Mouse (Mus musculus): Measurements from ENCODE around the gene Utrn. TPM values are rescaled to one million over a fixed set of nuclear protein-coding genes. Genes with fewer than 3 reads are reported as not detected.

The Utrn gene
- polyA plus RNA-seq, 1 experiment from 2014 or later, result 21.5 TPM

GRCm38 (mm10) chr10:12754166-12754565 lies 115.0 kb downstream of the Utrn start:
- Histone ChIP-seq H3K27me3 (replicated peaks; ENCODE audit: control insufficient read depth, insufficient read depth, low read length) (no peaks in the 10 kb centered on the region), H3K9ac (ENCODE audit: low read depth, low read length) (no peak overlapping the region), H3K4me1 (replicated peaks; ENCODE audit: control insufficient read depth, insufficient read depth, low read length) (no peaks in the 10 kb centered on the region), H3K4me3 (ENCODE audit: low read depth, low read length) (no peak overlapping the region), H3K27ac (ENCODE audit: low read depth, low read length) (no peak overlapping the region), H3K36me3 (ENCODE audit: control insufficient read depth, insufficient read depth) (peaks cover 5% of the 10 kb centered on the region; the same call in 1 of the 2 replicates), H3K4me2 (replicated peaks; ENCODE audit: low read depth) (no peak overlapping the region), H3K9me3 (ENCODE audit: control insufficient read depth) (no peaks in the 10 kb centered on the region)
- WGBS, result 93% methylated on average over 6 of the region's 6 CpGs
- TF ChIP-seq CTCF (IDR thresholded peaks at IDR 0.05; ENCODE audit: low read depth), result no peak
- no peak for ATAC-seq

- ATAC-seq, result no peak
- TF ChIP-seq CTCF (IDR thresholded peaks at IDR 0.05; ENCODE audit: low read depth), result no peak
Observed at GRCm38 (mm10) chr10:12743717-12744116, 125.4 kb downstream of the Utrn start.

GRCm38 (mm10) chr10:12739302-12739987 lies 129.7 kb downstream of the Utrn start:
- 90% methylated on average over 13 of the region's 13 CpGs for WGBS

More at GRCm38 (mm10) chr10:12743717-12744116, 125.4 kb downstream of the Utrn start:
- Histone ChIP-seq H3K9me3 (ENCODE audit: control insufficient read depth) (no peaks in the 10 kb centered on the region), H3K4me2 (replicated peaks; ENCODE audit: low read depth) (no peak overlapping the region), H3K4me3 (ENCODE audit: low read depth, low read length) (no peak overlapping the region), H3K27me3 (replicated peaks; ENCODE audit: control insufficient read depth, insufficient read depth, low read length) (no peaks in the 10 kb centered on the region), H3K27ac (ENCODE audit: low read depth, low read length) (no peak overlapping the region), H3K4me1 (replicated peaks; ENCODE audit: control insufficient read depth, insufficient read depth, low read length) (no peaks in the 10 kb centered on the region), H3K9ac (ENCODE audit: low read depth, low read length) (no peak overlapping the region), H3K36me3 (ENCODE audit: control insufficient read depth, insufficient read depth) (peaks cover 13% of the 10 kb centered on the region)
- WGBS, result 84% methylated on average over 9 of the region's 9 CpGs

GRCm38 (mm10) chr10:12737926-12738325 lies 131.2 kb downstream of the Utrn start:
- TF ChIP-seq CTCF (IDR thresholded peaks at IDR 0.05; ENCODE audit: low read depth), result no peak
- ATAC-seq, result peak; percentile 83; the same call in 1 of the 2 replicates
- Histone ChIP-seq H3K27me3 (replicated peaks; ENCODE audit: control insufficient read depth, insufficient read depth, low read length) (no peaks in the 10 kb centered on the region), H3K36me3 (ENCODE audit: control insufficient read depth, insufficient read depth) (peaks cover 18% of the 10 kb centered on the region), H3K9ac (ENCODE audit: low read depth, low read length) (no peak overlapping the region), H3K4me2 (replicated peaks; ENCODE audit: low read depth) (no peak overlapping the region), H3K27ac (ENCODE audit: low read depth, low read length) (no peak overlapping the region), H3K9me3 (ENCODE audit: control insufficient read depth) (no peaks in the 10 kb centered on the region), H3K4me1 (replicated peaks; ENCODE audit: control insufficient read depth, insufficient read depth, low read length) (no peaks in the 10 kb centered on the region), H3K4me3 (ENCODE audit: low read depth, low read length) (no peak overlapping the region)
- 56% methylated on average over 9 of the region's 9 CpGs for WGBS

More at GRCm38 (mm10) chr10:12739302-12739987, 129.7 kb downstream of the Utrn start:
- no peak for TF ChIP-seq CTCF (IDR thresholded peaks at IDR 0.05; ENCODE audit: low read depth)
- H3K9me3 ChIP-seq (ENCODE audit: control insufficient read depth), result no peaks in the 10 kb centered on the region
- H3K36me3 ChIP-seq (ENCODE audit: control insufficient read depth, insufficient read depth), result peaks cover 12% of the 10 kb centered on the region
- H3K4me1 ChIP-seq (replicated peaks; ENCODE audit: control insufficient read depth, insufficient read depth, low read length), result no peaks in the 10 kb centered on the region
- no peaks in the 10 kb centered on the region for H3K27me3 ChIP-seq (replicated peaks; ENCODE audit: control insufficient read depth, insufficient read depth, low read length)
- ATAC-seq, result no peak
- no peak overlapping the region for H3K27ac ChIP-seq (ENCODE audit: low read depth, low read length)
- H3K4me3 ChIP-seq (ENCODE audit: low read depth, low read length), result no peak overlapping the region
- no peak overlapping the region for H3K9ac ChIP-seq (ENCODE audit: low read depth, low read length)
- no peak overlapping the region for H3K4me2 ChIP-seq (replicated peaks; ENCODE audit: low read depth)

- H3K9me3 ChIP-seq (ENCODE audit: control insufficient read depth), result no peaks in the 10 kb centered on the region
- H3K4me1 ChIP-seq (replicated peaks; ENCODE audit: control insufficient read depth, insufficient read depth, low read length), result no peaks in the 10 kb centered on the region
- H3K27me3 ChIP-seq (replicated peaks; ENCODE audit: control insufficient read depth, insufficient read depth, low read length), result no peaks in the 10 kb centered on the region
- WGBS, result 54% methylated on average over 18 of the region's 18 CpGs
- no peak overlapping the region; the same call in 1 of the 2 replicates for H3K4me2 ChIP-seq (replicated peaks; ENCODE audit: low read depth)
- no peak overlapping the region; the same call in 1 of the 2 replicates for H3K27ac ChIP-seq (ENCODE audit: low read depth, low read length)
- ATAC-seq, result no peak
- H3K4me3 ChIP-seq (ENCODE audit: low read depth, low read length), result no peak overlapping the region
- TF ChIP-seq CTCF (IDR thresholded peaks at IDR 0.05; ENCODE audit: low read depth), result no peak
- peaks cover 18% of the 10 kb centered on the region for H3K36me3 ChIP-seq (ENCODE audit: control insufficient read depth, insufficient read depth)
- no peak overlapping the region for H3K9ac ChIP-seq (ENCODE audit: low read depth, low read length)
Observed at GRCm38 (mm10) chr10:12736861-12737835, 132.0 kb downstream of the Utrn start.

- 97% methylated on average over 1 of the region's 1 CpGs for WGBS
- no peak for TF ChIP-seq CTCF (IDR thresholded peaks at IDR 0.05; ENCODE audit: low read depth)
- no peak overlapping the region for H3K27ac ChIP-seq (ENCODE audit: low read depth, low read length)
- ATAC-seq, result no peak
- no peak overlapping the region for H3K9ac ChIP-seq (ENCODE audit: low read depth, low read length)
- no peaks in the 10 kb centered on the region for H3K9me3 ChIP-seq (ENCODE audit: control insufficient read depth)
- no peak overlapping the region for H3K4me3 ChIP-seq (ENCODE audit: low read depth, low read length)
- H3K36me3 ChIP-seq (ENCODE audit: control insufficient read depth, insufficient read depth), result peaks cover 18% of the 10 kb centered on the region
- H3K4me2 ChIP-seq (replicated peaks; ENCODE audit: low read depth), result no peak overlapping the region
- H3K4me1 ChIP-seq (replicated peaks; ENCODE audit: control insufficient read depth, insufficient read depth, low read length), result no peaks in the 10 kb centered on the region
- H3K27me3 ChIP-seq (replicated peaks; ENCODE audit: control insufficient read depth, insufficient read depth, low read length), result no peaks in the 10 kb centered on the region
Observed at GRCm38 (mm10) chr10:12735695-12736094, 133.5 kb downstream of the Utrn start.

Data from intestine, postnatal 0 days (tissue).